Mouse (Mus musculus) spleen, adult 2 months (tissue): ENCODE data around the gene Map4.

ENCODE experiments used
- CTCF ChIP-seq: fragments of 200-500 bp; IDR thresholded peaks from 2 replicates; pipeline ENCODE4 v1.5.1; 2011; ENCODE audit warnings: mild to moderate bottlenecking, inconsistent platforms; ENCODE audit not compliant: insufficient read depth, insufficient read length, insufficient replicate concordance; ENCODE audit errors: extremely low read depth
- POLR2A ChIP-seq: fragments of 200-500 bp; IDR thresholded peaks from 2 replicates; pipeline ENCODE4 v1.6.1; 2011; ENCODE audit warnings: low read depth, low read length, inconsistent platforms

DNA sequence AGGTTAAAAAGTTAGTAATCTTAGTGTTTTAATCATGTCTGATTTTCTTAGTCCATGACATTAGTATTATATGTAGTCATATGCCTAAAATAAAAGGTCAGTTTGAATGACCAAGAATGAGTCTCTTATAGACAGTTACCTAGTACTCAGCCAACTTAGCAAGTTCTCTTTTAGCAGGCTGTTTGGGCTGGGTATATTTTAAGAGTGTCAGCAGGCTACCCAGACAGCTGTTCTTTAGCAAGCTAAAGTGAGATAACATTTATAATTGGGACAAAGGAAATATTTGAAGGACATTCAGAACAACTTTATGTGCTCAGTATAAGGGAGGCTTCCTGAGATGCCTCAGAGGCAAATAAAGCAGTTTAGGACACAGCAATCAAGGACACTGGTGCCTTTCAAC is 17.3 kb downstream of the Map4 start:
- TF ChIP-seq CTCF: no peak
- TF ChIP-seq POLR2A: no peak
